Mouse (Mus musculus) intestine, postnatal 0 days (tissue): Measurements from ENCODE around the gene Gstp3. TPM values are rescaled to one million over a fixed set of nuclear protein-coding genes. Genes with fewer than 3 reads are reported as not detected.

Experiments used
- ATAC-seq: fragments of 200-750 bp; cut with Nextera tagmentation; 2 replicates; pipeline ENCODE4 v1.8.0; 2017; ENCODE audit warnings: mild to moderate bottlenecking, moderate TSS enrichment, moderate library complexity
- H3K27ac ChIP-seq: fragments of 300-500 bp; sonication (generic); 2 replicates; pipeline ENCODE4 v1.5.1; 2014; ENCODE audit warnings: mild to moderate bottlenecking, low read depth, low read length, moderate library complexity
- H3K27me3 ChIP-seq: fragments of 300-500 bp; sonication (generic); replicated peaks from 2 replicates; pipeline ENCODE4 v1.6.1; 2014; ENCODE audit warnings: low read length, mixed read lengths; ENCODE audit not compliant: control insufficient read depth, insufficient read depth
- H3K36me3 ChIP-seq: fragments of 300-500 bp; sonication (generic); 2 replicates; pipeline ENCODE4 v1.6.1; 2014; ENCODE audit warnings: mild to moderate bottlenecking, moderate library complexity; ENCODE audit not compliant: control insufficient read depth, insufficient read depth
- H3K4me1 ChIP-seq: fragments of 300-500 bp; sonication (generic); replicated peaks from 2 replicates; pipeline ENCODE4 v1.6.1; 2014; ENCODE audit warnings: antibody characterized with exemption, low read length, mixed read lengths; ENCODE audit not compliant: control insufficient read depth, insufficient read depth
- H3K4me2 ChIP-seq: fragments of 300-500 bp; sonication (generic); replicated peaks from 2 replicates; pipeline ENCODE4 v1.6.1; 2014; ENCODE audit warnings: low read depth, mild to moderate bottlenecking, moderate library complexity
- H3K4me3 ChIP-seq: fragments of 300-500 bp; sonication (generic); 2 replicates; pipeline ENCODE4 v1.5.1; 2014; ENCODE audit warnings: low read depth, low read length
- H3K9ac ChIP-seq: fragments of 300-500 bp; sonication (generic); 2 replicates; pipeline ENCODE4 v1.6.1; 2014; ENCODE audit warnings: mild to moderate bottlenecking, low read depth, low read length
- H3K9me3 ChIP-seq: fragments of 300-500 bp; sonication (generic); 2 replicates; pipeline ENCODE4 v1.6.1; 2016; ENCODE audit warnings: mixed run types; ENCODE audit not compliant: control insufficient read depth
- CTCF ChIP-seq: sonication (generic); IDR thresholded peaks from 2 replicates; pipeline ENCODE4 v1.5.1; 2016; ENCODE audit warnings: low read depth, mild to moderate bottlenecking, control low read depth, antibody characterized with exemption, moderate library complexity
- WGBS: fragments of 180-500 bp; shearing (Covaris S2); extraction: QIAGEN DNeasy Blood & Tissue Kit; methylation state at CpG from one replicate; pipeline ENCODE4 v1.1.7; 2014; 5-methylcytosine and 5-hydroxymethylcytosine counted together
- polyA plus RNA-seq: library from polyadenylated mRNA; unstranded; fragments of >200 nt; fragmentation: Nextera tagmentation; extraction: Ambion mirVana; gene quantifications from 2 replicates; pipeline ENCODE4 v1.2.1, GENCODE M21; 2015

Gene Gstp3
- polyA plus RNA-seq, 1 experiment from 2014 or later: 68.7 TPM

DNA sequence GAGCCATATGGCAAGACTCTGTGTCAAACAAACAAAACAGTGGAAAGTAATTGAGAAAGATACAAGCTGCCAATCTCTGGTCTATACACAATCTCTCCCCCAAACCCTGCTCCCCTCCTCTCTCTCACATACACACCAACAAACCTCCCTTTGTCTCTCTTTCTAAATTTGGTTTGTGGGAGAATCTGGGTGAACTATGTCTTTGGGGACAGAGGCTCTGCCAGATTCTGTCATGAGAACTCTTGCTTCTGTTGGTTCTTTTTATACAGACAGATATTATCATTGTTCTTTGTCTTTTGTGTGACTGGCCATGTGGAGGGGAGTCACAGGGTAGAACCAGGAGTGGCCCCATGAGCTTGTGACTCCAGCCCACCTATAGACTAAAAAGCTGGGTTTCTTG, 31.8 kb downstream of the Gstp3 start:
- TF ChIP-seq CTCF: no peak
- Histone ChIP-seq H3K9me3 (0 out of 2 replicates have a peak, but pooled peaks cover 4% of the 10 kb centered on the region), H3K4me2 (no peak overlapping the region), H3K9ac (no peak overlapping the region), H3K4me3 (no peak overlapping the region), H3K36me3 (no peaks in the 10 kb centered on the region), H3K27me3 (no peaks in the 10 kb centered on the region), H3K27ac (no peak overlapping the region), H3K4me1 (no peaks in the 10 kb centered on the region)
- ATAC-seq: no peak

DNA sequence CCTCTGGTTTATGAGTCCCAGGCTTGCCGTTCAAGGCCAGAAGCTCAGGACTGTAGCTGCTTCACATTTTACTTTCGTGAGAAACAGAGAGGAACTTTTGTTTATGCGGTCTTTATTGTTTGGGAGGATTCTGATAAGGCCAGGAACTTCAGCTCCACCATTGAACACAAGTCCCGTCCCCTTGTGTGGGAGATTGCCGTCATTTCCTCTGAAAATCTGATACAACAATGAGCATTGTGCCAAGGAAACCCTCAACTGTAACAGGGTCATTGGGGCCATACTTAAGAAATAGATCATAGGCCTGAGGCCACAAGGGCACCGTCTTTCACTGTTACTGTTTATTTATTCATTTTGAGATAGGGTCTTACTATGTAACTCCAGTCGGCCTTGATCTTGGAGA, 36.2 kb downstream of the Gstp3 start:
- H3K27ac ChIP-seq: no peak overlapping the region
- 0 out of 2 replicates have a peak, but pooled peaks cover 4% of the 10 kb centered on the region for H3K9me3 ChIP-seq
- no peak overlapping the region for H3K4me2 ChIP-seq
- no peaks in the 10 kb centered on the region for H3K4me1 ChIP-seq
- H3K27me3 ChIP-seq: no peaks in the 10 kb centered on the region
- H3K4me3 ChIP-seq: no peak overlapping the region
- no peak for TF ChIP-seq CTCF
- no peak overlapping the region for H3K9ac ChIP-seq
- no peak for ATAC-seq
- WGBS: 46% methylated on average over 7 of the region's 7 CpGs
- H3K36me3 ChIP-seq: no peaks in the 10 kb centered on the region

DNA sequence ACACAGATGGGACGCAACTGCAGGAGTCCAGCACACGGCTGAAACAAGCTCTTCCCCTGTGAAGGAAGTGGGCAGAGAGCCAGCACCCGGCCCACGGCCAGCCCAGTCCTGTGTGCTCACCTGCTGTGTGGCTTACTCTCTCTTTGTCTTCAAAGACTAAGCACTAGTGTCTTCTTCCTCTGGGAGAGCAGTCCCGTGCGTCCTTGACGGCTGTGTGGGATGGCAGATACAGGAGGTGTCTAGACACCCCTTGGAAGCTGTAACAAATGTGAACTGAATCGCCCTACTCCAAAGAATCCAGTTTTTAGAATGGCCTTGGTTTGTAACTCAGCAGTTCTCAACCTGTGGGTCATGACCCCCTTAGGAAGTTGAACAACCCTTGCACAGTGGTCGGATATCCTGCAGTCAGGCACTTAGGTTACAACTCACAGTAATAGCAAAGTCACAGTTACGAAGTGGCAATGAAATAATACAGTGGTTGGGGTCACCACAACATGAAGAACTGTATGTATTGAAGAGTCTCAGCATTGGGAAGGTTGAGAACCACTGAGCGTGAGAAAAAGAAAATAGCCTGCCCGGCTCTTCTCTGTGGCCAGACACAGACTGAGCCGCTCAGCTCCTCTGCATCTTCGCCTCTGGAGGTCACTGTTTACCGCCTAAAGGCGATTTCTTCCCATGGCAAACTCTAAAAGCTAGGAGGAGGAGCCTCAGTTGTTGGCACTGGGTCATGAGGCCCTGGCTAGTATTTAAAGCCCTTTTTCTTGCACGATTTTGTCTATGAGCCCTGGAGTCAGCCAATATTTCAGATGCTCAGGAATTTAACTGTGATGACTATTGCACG, 40.4 kb downstream of the Gstp3 start:
- Histone ChIP-seq H3K27ac (no peak overlapping the region), H3K9me3 (no peaks in the 10 kb centered on the region), H3K4me1 (no peaks in the 10 kb centered on the region), H3K36me3 (no peaks in the 10 kb centered on the region), H3K9ac (no peak overlapping the region), H3K27me3 (no peaks in the 10 kb centered on the region), H3K4me3 (no peak overlapping the region), H3K4me2 (no peak overlapping the region)
- TF ChIP-seq CTCF: peak; percentile 90
- peak; percentile 82 for ATAC-seq
- 27% methylated on average over 18 of the region's 18 CpGs for WGBS

DNA sequence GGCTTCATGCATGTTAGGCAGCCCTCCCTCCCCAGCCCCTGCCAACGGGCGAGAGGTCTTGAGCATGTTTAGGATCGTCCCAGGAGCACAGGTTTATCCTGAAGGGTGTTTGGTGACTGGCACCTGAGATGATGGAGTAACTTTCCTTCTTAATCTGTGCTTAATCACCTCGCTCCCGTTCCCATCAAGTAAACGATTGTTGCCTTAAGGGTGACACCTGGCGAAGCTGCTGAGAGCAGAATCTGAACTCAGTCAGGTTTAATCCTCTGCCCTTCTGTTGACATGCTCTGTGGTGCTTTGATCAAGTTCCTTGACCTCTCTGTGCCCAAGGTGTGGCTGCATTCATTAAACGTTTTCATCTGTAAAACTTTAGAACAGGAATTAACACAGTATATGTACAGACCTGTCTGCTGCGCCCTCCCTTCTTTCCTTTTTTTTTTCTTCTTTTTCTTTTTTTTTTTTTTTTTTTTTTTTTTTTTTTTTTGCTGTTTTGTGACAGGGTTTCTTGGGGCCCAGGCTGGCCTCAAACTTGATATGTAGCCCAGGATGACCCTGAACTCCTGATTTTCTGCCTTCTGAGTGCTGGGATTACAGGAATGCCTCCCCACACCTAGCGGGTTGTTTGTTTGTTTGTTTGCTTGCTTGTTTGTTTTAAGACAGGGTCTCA, 41.3 kb downstream of the Gstp3 start:
- 62% methylated on average over 10 of the region's 10 CpGs for WGBS
- no peak overlapping the region for H3K4me3 ChIP-seq
- H3K27me3 ChIP-seq: no peaks in the 10 kb centered on the region
- H3K9me3 ChIP-seq: no peaks in the 10 kb centered on the region
- no peaks in the 10 kb centered on the region for H3K36me3 ChIP-seq
- no peak for TF ChIP-seq CTCF
- ATAC-seq: no peak
- H3K9ac ChIP-seq: no peak overlapping the region
- no peak overlapping the region for H3K27ac ChIP-seq
- no peaks in the 10 kb centered on the region for H3K4me1 ChIP-seq
- H3K4me2 ChIP-seq: no peak overlapping the region

DNA sequence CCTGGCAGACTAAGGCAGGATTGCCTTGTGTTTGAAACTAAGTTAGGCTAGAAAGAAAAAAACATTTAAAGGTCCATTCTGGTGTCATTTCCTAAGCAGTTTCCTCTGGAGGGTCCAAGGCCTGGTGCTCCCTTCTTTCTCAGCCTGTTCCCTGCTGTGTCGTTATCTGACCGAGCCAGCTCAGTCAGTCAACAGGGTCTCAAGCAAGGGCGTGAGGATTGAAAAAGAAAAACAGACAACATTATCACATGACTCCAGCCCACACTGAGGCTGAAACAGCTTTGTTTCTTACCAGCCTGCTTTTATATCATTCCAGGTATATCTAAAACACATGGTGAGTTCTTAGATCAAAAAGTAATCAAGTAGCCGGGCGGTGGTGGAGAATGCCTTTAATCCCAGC, 43.7 kb downstream of the Gstp3 start:
- ATAC-seq: no peak
- H3K9ac ChIP-seq: no peak overlapping the region
- H3K27ac ChIP-seq: no peak overlapping the region
- 69% methylated on average over 5 of the region's 5 CpGs for WGBS
- no peak overlapping the region for H3K4me2 ChIP-seq
- H3K36me3 ChIP-seq: no peaks in the 10 kb centered on the region
- H3K4me3 ChIP-seq: no peak overlapping the region
- no peaks in the 10 kb centered on the region for H3K4me1 ChIP-seq
- TF ChIP-seq CTCF: no peak
- no peaks in the 10 kb centered on the region for H3K27me3 ChIP-seq
- no peaks in the 10 kb centered on the region for H3K9me3 ChIP-seq

DNA sequence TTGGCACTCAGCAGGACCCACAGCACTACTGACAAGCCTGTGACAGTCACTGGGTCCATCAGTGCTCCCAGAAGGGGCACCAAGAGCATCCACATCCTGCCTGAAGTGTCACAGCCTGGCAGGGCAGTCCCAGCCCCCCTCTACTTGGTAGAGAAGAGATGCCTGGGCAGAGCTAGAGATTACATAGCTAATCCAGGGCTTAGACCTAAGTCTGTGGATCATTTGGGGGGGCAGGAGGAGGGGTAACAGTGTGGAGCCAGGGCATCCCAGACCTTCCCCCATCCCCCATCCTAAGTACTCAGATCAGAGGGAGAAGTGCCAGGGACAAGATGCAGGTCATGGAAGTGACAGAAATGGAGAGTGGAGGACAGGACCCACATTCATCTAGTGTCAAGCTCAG, 44.6 kb downstream of the Gstp3 start:
- Histone ChIP-seq H3K4me2 (no peak overlapping the region), H3K36me3 (peaks cover 7% of the 10 kb centered on the region), H3K27me3 (no peaks in the 10 kb centered on the region), H3K4me1 (no peaks in the 10 kb centered on the region), H3K9me3 (no peaks in the 10 kb centered on the region), H3K9ac (no peak overlapping the region), H3K27ac (no peak overlapping the region), H3K4me3 (no peak overlapping the region)
- no peak for TF ChIP-seq CTCF
- no peak for ATAC-seq
